Mouse (Mus musculus) hindbrain, embryonic 14.5 days (tissue): ENCODE data around the gene Dlg1. TPM values are rescaled to one million over a fixed set of nuclear protein-coding genes. Genes with fewer than 3 reads are reported as not detected.

Experiments used
- ATAC-seq: fragments of 200-750 bp; cut with Nextera tagmentation; 2 replicates; pipeline ENCODE4 v1.8.0; 2017; ENCODE audit warnings: moderate number of reproducible peaks, mild to moderate bottlenecking, moderate TSS enrichment, moderate library complexity; ENCODE audit not compliant: low FRiP score
- DNase-seq: peaks from one replicate; pipeline ENCODE4 v3.0.0-alpha.2; 2015; ENCODE audit warnings: low spot score
- H3K27ac ChIP-seq: fragments of 300-500 bp; sonication (generic); 2 replicates; pipeline ENCODE4 v1.5.1; 2014; ENCODE audit warnings: mild to moderate bottlenecking, moderate library complexity
- H3K27me3 ChIP-seq: fragments of 300-500 bp; sonication (generic); 2 replicates; pipeline ENCODE4 v1.6.1; 2014; ENCODE audit warnings: mild to moderate bottlenecking, low read length, mixed read lengths; ENCODE audit not compliant: control insufficient read depth, insufficient read depth
- H3K36me3 ChIP-seq: fragments of 300-500 bp; sonication (generic); replicated peaks from 2 replicates; pipeline ENCODE4 v1.6.1; 2014; ENCODE audit not compliant: control insufficient read depth, insufficient read depth
- H3K4me1 ChIP-seq: fragments of 300-500 bp; sonication (generic); replicated peaks from 2 replicates; pipeline ENCODE4 v1.6.1; 2014; ENCODE audit warnings: antibody characterized with exemption, low read length, mixed read lengths; ENCODE audit not compliant: control insufficient read depth, insufficient read depth
- H3K4me2 ChIP-seq: fragments of 300-500 bp; sonication (generic); replicated peaks from 2 replicates; pipeline ENCODE4 v1.6.1; 2014; ENCODE audit warnings: mild to moderate bottlenecking, moderate library complexity
- H3K4me3 ChIP-seq: fragments of 300-500 bp; sonication (generic); replicated peaks from 2 replicates; pipeline ENCODE4 v1.5.1; 2014; ENCODE audit warnings: mild to moderate bottlenecking, low read length
- H3K9ac ChIP-seq: fragments of 300-500 bp; sonication (generic); 2 replicates; pipeline ENCODE4 v1.6.1; 2014
- H3K9me3 ChIP-seq: fragments of 300-500 bp; sonication (generic); 2 replicates; pipeline ENCODE4 v1.6.1; 2016; ENCODE audit warnings: low read length; ENCODE audit not compliant: control insufficient read depth
- WGBS: fragments of 180-500 bp; shearing (Covaris S2); extraction: QIAGEN DNeasy Blood & Tissue Kit; methylation state at CpG from one replicate; pipeline ENCODE4 v1.1.7; 2014; 5-methylcytosine and 5-hydroxymethylcytosine counted together
- polyA plus RNA-seq: library from polyadenylated mRNA; unstranded; fragments of >200 nt; fragmentation: Nextera tagmentation; extraction: Ambion mirVana; gene quantifications from 2 replicates; pipeline ENCODE4 v1.2.1, GENCODE M21; 2014

Gene Dlg1
- polyA plus RNA-seq, 1 experiment from 2014 or later: 14.4 TPM

GRCm38 (mm10) chr16:31672202-31672601, 9.0 kb downstream of the Dlg1 start:
- Histone ChIP-seq H3K9me3 (no peaks in the 10 kb centered on the region), H3K9ac (no peak overlapping the region), H3K27me3 (no peaks in the 10 kb centered on the region), H3K4me1 (no peaks in the 10 kb centered on the region; the same call in 1 of the 2 replicates), H3K4me2 (no peak overlapping the region), H3K27ac (no peak overlapping the region), H3K4me3 (no peak overlapping the region), H3K36me3 (no peaks in the 10 kb centered on the region; the same call in 1 of the 2 replicates)
- ATAC-seq: no peak
- 94% methylated on average over 1 of the region's 1 CpGs for WGBS
- DNase-seq: no peak

- Histone ChIP-seq H3K9ac (no peak overlapping the region), H3K27me3 (no peaks in the 10 kb centered on the region), H3K4me2 (no peak overlapping the region), H3K27ac (no peak overlapping the region), H3K4me1 (no peaks in the 10 kb centered on the region), H3K4me3 (no peak overlapping the region), H3K9me3 (no peaks in the 10 kb centered on the region), H3K36me3 (no peaks in the 10 kb centered on the region)
- WGBS: 92% methylated on average over 4 of the region's 4 CpGs
- no peak for DNase-seq
- no peak for ATAC-seq
Measured at GRCm38 (mm10) chr16:31677463-31677862, 14.2 kb downstream of the Dlg1 start.

DNA sequence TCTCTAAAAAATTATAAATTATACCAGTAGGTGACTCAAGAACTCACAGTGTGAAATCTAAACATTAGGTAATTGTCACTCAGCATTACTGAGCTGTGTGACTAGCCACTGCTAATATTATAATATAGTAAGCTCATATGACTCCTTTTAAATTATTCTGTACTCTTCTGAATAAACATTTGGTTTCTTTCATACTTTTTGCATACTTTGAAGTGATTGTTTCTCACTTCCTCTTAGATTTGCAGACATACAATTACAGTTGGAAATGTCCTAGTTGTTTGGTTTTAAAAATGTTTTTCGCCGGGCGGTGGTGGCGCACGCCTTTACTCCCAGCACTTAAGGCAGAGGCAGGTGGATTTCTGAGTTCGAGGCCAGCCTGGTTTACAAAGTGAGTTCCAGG, 19.0 kb downstream of the Dlg1 start:
- no peak overlapping the region for H3K4me3 ChIP-seq
- H3K9ac ChIP-seq: no peak overlapping the region
- H3K36me3 ChIP-seq: no peaks in the 10 kb centered on the region
- DNase-seq (no peak), ATAC-seq (no peak)
- H3K9me3 ChIP-seq: no peaks in the 10 kb centered on the region
- no peak overlapping the region for H3K4me2 ChIP-seq
- no peak overlapping the region for H3K27ac ChIP-seq
- H3K4me1 ChIP-seq: no peaks in the 10 kb centered on the region
- 96% methylated on average over 6 of the region's 6 CpGs for WGBS
- no peaks in the 10 kb centered on the region for H3K27me3 ChIP-seq

DNA sequence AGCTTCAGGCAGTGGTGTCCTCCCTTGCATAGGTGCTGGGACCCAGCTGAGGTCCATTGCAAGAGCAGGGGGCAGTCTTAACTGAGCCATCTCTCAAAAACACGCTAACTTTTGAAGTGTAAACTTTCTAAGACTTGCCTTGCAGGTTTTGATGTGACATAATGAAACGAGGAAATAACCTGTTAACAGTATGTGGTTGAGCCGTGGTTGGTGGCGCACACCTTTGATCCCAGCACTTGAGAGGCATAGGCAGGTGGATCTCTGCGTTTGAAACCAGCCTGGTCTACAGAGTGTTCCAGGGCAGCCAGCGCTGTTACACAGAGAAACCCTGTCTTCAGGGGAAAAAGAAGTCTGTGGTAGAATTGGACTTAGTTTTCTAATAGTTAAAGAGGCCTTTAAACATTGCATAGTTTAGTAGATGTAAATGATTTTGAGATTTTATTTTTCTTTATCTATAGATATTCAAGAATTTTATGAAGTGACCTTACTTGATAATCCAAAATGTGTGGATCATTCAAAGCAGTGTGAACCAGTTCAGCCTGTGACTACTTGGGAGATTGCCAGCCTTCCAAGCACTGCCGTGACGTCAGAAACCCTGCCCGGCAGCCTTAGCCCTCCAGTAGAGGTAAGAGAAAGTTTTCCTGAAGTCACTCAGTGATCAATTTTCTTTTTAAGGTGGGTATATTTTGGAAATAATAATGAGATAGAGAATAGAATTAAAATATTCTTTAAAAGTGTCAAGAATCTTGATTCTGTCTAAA, 20.6 kb downstream of the Dlg1 start:
- no peaks in the 10 kb centered on the region for H3K4me1 ChIP-seq
- H3K27me3 ChIP-seq: no peaks in the 10 kb centered on the region
- ATAC-seq: no peak
- no peak overlapping the region for H3K4me2 ChIP-seq
- DNase-seq: no peak
- 90% methylated on average over 9 of the region's 9 CpGs for WGBS
- H3K9me3 ChIP-seq: no peaks in the 10 kb centered on the region
- H3K4me3 ChIP-seq: no peak overlapping the region
- no peaks in the 10 kb centered on the region for H3K36me3 ChIP-seq
- H3K27ac ChIP-seq: no peak overlapping the region
- H3K9ac ChIP-seq: no peak overlapping the region

DNA sequence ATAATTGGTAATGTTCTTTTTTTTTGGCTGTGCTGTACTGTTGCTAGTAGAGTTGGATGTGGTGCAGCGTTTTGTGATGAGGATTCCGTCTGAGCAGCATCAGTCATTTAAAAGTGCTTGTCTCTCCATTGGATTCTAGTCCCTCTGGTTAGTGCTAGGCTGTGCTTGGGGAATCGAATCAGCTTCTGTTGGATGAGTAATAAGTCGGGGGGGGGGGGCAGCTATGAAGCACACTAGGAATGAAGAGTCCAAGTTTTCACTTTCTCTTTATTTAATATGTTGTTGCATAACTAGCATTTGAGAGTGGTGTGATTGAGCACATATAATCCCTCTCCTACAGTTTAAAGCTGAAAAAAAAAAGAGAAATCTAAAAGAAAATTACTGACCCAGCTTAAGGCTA, 21.5 kb downstream of the Dlg1 start:
- Histone ChIP-seq H3K4me1 (no peaks in the 10 kb centered on the region), H3K9ac (no peak overlapping the region), H3K9me3 (no peaks in the 10 kb centered on the region), H3K4me3 (no peak overlapping the region), H3K27ac (no peak overlapping the region), H3K36me3 (no peaks in the 10 kb centered on the region), H3K27me3 (no peaks in the 10 kb centered on the region), H3K4me2 (no peak overlapping the region)
- no peak for DNase-seq
- no peak for ATAC-seq
- WGBS: 91% methylated on average over 4 of the region's 4 CpGs

DNA sequence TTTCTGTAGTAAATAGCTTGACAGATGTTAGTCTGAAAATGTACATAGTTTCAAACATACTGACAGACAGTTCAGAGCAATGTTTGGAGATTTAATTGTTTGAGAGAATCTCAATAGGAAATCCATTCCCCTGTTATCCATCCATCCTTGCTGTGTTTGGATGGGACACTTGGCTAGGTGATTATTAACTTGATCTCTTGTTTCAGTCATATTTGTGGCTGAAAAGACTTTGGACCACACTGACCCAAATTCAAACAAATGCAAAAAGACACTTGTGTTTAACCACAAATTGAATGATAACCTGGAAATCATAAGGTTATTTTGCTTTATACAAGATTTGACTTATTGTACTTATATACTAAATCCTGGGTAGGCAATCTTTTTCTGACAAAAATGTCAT, 24.5 kb downstream of the Dlg1 start:
- ATAC-seq: no peak
- H3K9ac ChIP-seq: no peak overlapping the region
- H3K27ac ChIP-seq: no peak overlapping the region
- H3K4me3 ChIP-seq: no peak overlapping the region
- H3K9me3 ChIP-seq: no peaks in the 10 kb centered on the region
- no peaks in the 10 kb centered on the region for H3K4me1 ChIP-seq
- no peak overlapping the region for H3K4me2 ChIP-seq
- no peaks in the 10 kb centered on the region for H3K36me3 ChIP-seq
- no peaks in the 10 kb centered on the region for H3K27me3 ChIP-seq
- DNase-seq: no peak

DNA sequence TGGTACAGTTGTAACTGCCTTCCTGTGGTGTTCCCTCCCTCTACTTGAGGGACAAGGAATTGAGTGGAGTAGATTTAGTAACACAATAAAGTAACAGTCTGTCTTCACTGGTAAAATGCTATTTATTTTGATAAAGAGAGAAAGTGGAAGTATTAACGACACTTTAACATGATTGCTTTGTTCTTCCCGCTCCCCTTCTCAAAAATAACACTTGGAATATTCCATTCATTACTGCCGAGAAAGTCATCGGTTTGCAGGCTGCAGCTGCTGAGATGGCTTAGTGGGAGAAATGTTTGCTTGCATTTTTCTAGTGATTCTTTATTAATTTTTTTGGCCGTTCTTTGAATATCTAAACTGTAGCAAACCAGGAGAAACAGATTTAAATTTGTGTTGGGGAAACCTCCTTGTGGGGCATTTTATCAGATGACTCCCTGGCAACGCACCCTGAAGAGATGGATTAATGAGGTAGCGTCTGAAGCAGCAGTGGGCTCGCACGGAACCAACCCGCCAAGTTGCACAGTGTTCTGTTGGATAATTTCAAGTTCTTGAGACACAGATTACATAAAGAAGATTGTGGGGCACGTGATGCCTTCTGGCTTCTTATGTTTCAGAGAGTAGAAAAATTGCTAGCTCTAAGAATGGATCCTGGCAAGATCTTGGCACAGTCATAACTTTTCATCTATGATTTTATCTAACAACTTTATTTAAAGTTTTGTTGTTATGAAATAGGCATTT, 32.2 kb downstream of the Dlg1 start:
- no peak overlapping the region for H3K4me3 ChIP-seq
- H3K4me1 ChIP-seq: peaks cover 6% of the 10 kb centered on the region
- no peaks in the 10 kb centered on the region for H3K9me3 ChIP-seq
- no peaks in the 10 kb centered on the region for H3K27me3 ChIP-seq
- ATAC-seq (no peak), DNase-seq (no peak)
- WGBS: 53% methylated on average over 11 of the region's 11 CpGs
- 0 out of 2 replicates have a peak overlapping the region, but pooled peaks have one; percentile 11 for H3K9ac ChIP-seq
- H3K27ac ChIP-seq: no peak overlapping the region
- peak overlapping the region; percentile 41 for H3K4me2 ChIP-seq
- no peaks in the 10 kb centered on the region for H3K36me3 ChIP-seq

GRCm38 (mm10) chr16:31696367-31696766, 33.1 kb downstream of the Dlg1 start:
- DNase-seq: no peak
- WGBS: 77% methylated on average over 6 of the region's 6 CpGs
- Histone ChIP-seq H3K9me3 (no peaks in the 10 kb centered on the region), H3K27me3 (no peaks in the 10 kb centered on the region), H3K4me1 (peaks cover 6% of the 10 kb centered on the region), H3K4me2 (no peak overlapping the region), H3K27ac (no peak overlapping the region), H3K36me3 (no peaks in the 10 kb centered on the region), H3K4me3 (no peak overlapping the region), H3K9ac (no peak overlapping the region)
- ATAC-seq: no peak

DNA sequence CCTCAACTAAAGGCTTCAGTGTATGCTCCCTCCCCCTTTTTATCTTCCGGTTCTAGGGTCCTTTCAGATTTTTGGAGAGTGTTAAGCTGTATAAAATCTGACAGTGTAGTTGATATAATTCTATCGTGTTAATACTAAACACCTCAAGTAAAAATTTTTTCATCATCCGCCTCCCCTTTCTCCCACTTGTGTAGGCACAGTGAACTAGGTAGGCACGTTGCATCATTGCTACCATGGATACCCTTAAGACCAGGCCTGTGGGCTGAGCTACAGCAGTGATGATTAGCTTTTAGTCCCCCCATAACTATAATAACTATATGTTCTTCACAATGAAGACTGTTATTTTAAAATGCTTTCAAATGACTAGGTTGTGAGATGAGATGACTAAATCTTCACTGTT, 34.1 kb downstream of the Dlg1 start:
- Histone ChIP-seq H3K9ac (no peak overlapping the region), H3K4me2 (no peak overlapping the region), H3K4me1 (peaks cover 6% of the 10 kb centered on the region), H3K27ac (no peak overlapping the region), H3K4me3 (no peak overlapping the region), H3K36me3 (no peaks in the 10 kb centered on the region), H3K9me3 (no peaks in the 10 kb centered on the region), H3K27me3 (no peaks in the 10 kb centered on the region)
- no peak for ATAC-seq
- 84% methylated on average over 4 of the region's 4 CpGs for WGBS
- DNase-seq: no peak
